Mouse (Mus musculus) forebrain, embryonic 11.5 days (tissue): ENCODE results near the gene Cyp26b1. TPM values are rescaled to one million over a fixed set of nuclear protein-coding genes. Genes with fewer than 3 reads are reported as not detected.

Source experiments
- ATAC-seq: fragments of 200-750 bp; cut with Nextera tagmentation; replicated peaks from 2 replicates; pipeline ENCODE4 v1.8.0; 2017; ENCODE audit warnings: moderate TSS enrichment; ENCODE audit not compliant: low FRiP score
- DNase-seq: peaks from one replicate; pipeline ENCODE4 v3.0.0-alpha.2; 2017; ENCODE audit warnings: low spot score
- H3K27ac ChIP-seq: fragments of 300-500 bp; sonication (generic); 2 replicates; pipeline ENCODE4 v1.5.1; 2014; ENCODE audit warnings: low read depth, low read length
- H3K27me3 ChIP-seq: fragments of 300-500 bp; sonication (generic); 2 replicates; pipeline ENCODE4 v1.6.1; 2014; ENCODE audit warnings: mild to moderate bottlenecking, low read length, mixed read lengths; ENCODE audit not compliant: control insufficient read depth, insufficient read depth
- H3K36me3 ChIP-seq: fragments of 300-500 bp; sonication (generic); 2 replicates; pipeline ENCODE4 v1.6.1; 2014; ENCODE audit warnings: mild to moderate bottlenecking, low read length, moderate library complexity, mixed read lengths; ENCODE audit not compliant: control insufficient read depth, insufficient read depth
- H3K4me1 ChIP-seq: fragments of 300-500 bp; sonication (generic); replicated peaks from 2 replicates; pipeline ENCODE4 v1.6.1; 2014; ENCODE audit warnings: low read length, mixed read lengths; ENCODE audit not compliant: control insufficient read depth, insufficient read depth
- H3K4me2 ChIP-seq: fragments of 300-500 bp; sonication (generic); 2 replicates; pipeline ENCODE4 v1.6.1; 2014; ENCODE audit warnings: low read depth, mild to moderate bottlenecking, low read length, moderate library complexity, mixed read lengths; ENCODE audit not compliant: severe bottlenecking
- H3K4me3 ChIP-seq: fragments of 300-500 bp; sonication (generic); 2 replicates; pipeline ENCODE4 v1.5.1; 2014; ENCODE audit warnings: low read depth, low read length
- H3K9ac ChIP-seq: fragments of 300-500 bp; sonication (generic); 2 replicates; pipeline ENCODE4 v1.6.1; 2014; ENCODE audit warnings: low read length
- H3K9me3 ChIP-seq: fragments of 300-500 bp; sonication (generic); 2 replicates; pipeline ENCODE4 v1.6.1; 2016; ENCODE audit warnings: low read length, mixed read lengths; ENCODE audit not compliant: control insufficient read depth
- WGBS: fragments of 180-500 bp; shearing (Covaris S2); extraction: QIAGEN DNeasy Blood & Tissue Kit; methylation state at CpG from one replicate; pipeline ENCODE4 v1.1.7; 2014; 5-methylcytosine and 5-hydroxymethylcytosine counted together
- polyA plus RNA-seq: library from polyadenylated mRNA; unstranded; fragments of >200 nt; fragmentation: Nextera tagmentation; extraction: Ambion mirVana; gene quantifications from 2 replicates; pipeline ENCODE4 v1.2.1, GENCODE M21; 2014

Cyp26b1 gene
- polyA plus RNA-seq, 1 experiment from 2014 or later, result 1.2 TPM

DNA sequence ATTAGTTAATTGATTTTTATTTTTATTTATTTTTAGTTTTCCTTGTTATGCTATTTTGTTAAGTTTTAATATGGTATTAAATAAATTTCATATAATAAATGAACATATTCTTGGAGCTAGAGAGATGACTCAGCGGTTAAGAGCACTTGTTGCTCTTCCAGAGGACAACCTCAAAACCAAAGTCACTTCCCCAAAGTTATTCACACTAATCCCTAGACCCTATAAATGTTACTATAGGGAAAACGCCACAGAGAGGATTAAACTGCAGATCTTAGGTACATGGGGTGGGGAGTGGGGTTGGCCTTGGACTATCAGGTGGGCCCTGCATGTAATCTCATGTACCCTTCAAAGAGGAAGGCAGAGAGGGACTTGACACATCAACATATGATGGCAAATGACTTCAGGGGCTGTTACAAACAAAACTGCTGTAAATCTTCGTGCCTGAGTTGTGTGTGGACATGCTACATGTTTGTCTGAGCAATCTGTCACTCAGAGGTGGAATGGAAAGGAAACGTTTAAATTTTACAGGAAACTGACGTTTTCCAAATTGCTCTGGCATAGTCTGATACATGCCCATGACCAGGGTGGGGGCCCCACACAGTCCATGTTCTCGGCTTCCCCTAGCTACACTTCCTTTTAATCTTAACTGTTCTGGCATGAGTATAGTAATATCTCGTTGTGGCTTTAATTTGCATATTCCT, 68.7 kb downstream of the Cyp26b1 start:
- WGBS, result 83% methylated on average over 7 of the region's 7 CpGs
- H3K36me3 ChIP-seq, result no peaks in the 10 kb centered on the region
- no peak for DNase-seq
- H3K27ac ChIP-seq, result no peak overlapping the region
- no peaks in the 10 kb centered on the region for H3K27me3 ChIP-seq
- no peaks in the 10 kb centered on the region for H3K4me1 ChIP-seq
- no peak overlapping the region for H3K9ac ChIP-seq
- H3K9me3 ChIP-seq, result no peaks in the 10 kb centered on the region
- ATAC-seq, result no peak
- H3K4me2 ChIP-seq, result no peak overlapping the region
- no peak overlapping the region for H3K4me3 ChIP-seq
